ENCODE assay signal across 9 mouse cellular contexts in genomic region chr12:55446366-55446745, GRCm38 (mm10). TPM values are rescaled to one million over a fixed set of nuclear protein-coding genes. Genes with fewer than 3 reads are reported as not detected.
DNase-seq lines count a peak whose midpoint lies in the region; ATAC-seq and TF ChIP-seq lines count a peak whose summit lies in the region.
"Had no signal": no experiment of that assay in that cellular context is flagged by ENCODE, and none has a peak within 500 bp of the region (broad histone marks: within the 10 kb centered on the region; RNA-seq: fewer than 3 reads in every experiment).

No protein-coding gene starts in this region.

- no peak for ATAC-seq in embryonic facial prominence, embryonic 13.5 days (ENCODE audit: insufficient number of reproducible peaks, insufficient read depth, low FRiP score, low TSS enrichment, low read depth)
- ATAC-seq in hindbrain, embryonic 16.5 days, result no peak
- ATAC-seq in midbrain, embryonic 16.5 days, result peak; percentile 63; the same call in 1 of the 2 replicates
- no peak for ATAC-seq in inflammation-experienced regulatory T-cells, adult 6 months

- no peak for TF ChIP-seq CTCF in layer of hippocampus, adult 2 months (conservative IDR thresholded peaks at IDR 0.05)

- H3K4me1 ChIP-seq in embryonic facial prominence, embryonic 13.5 days, result peaks cover 43% of the 10 kb centered on the region
- peaks cover 18% of the 10 kb centered on the region for H3K4me1 ChIP-seq in hindbrain, embryonic 16.5 days (ENCODE audit: control insufficient read depth, insufficient read depth, low read depth, low read length)
- H3K4me1 ChIP-seq in midbrain, embryonic 16.5 days (ENCODE audit: control insufficient read depth, insufficient read depth, low read length), result peaks cover 6% of the 10 kb centered on the region; the same call in 1 of the 2 replicates

- H3K36me3 ChIP-seq in embryonic facial prominence, embryonic 13.5 days, result no peaks in the 10 kb centered on the region
- H3K36me3 ChIP-seq in hindbrain, embryonic 16.5 days (ENCODE audit: control insufficient read depth, insufficient read depth, low read length), result no peaks in the 10 kb centered on the region
- H3K36me3 ChIP-seq in midbrain, embryonic 16.5 days (ENCODE audit: control insufficient read depth, insufficient read depth, low read length), result no peaks in the 10 kb centered on the region

- no peaks in the 10 kb centered on the region for H3K9me3 ChIP-seq in embryonic facial prominence, embryonic 13.5 days
- H3K9me3 ChIP-seq in hindbrain, embryonic 16.5 days (ENCODE audit: control insufficient read depth, low read length), result no peaks in the 10 kb centered on the region
- H3K9me3 ChIP-seq in midbrain, embryonic 16.5 days (replicated peaks; ENCODE audit: control insufficient read depth, low read length, poor library complexity, severe bottlenecking), result no peaks in the 10 kb centered on the region

- intact Hi-C loops in gastrocnemius, postnatal 36 days (cut with DNase I), result loop anchor here (2.0 kb wide), 2 partner anchors 14 to 44 kb away; no protein-coding TSS in a partner anchor

- H3K27me3 ChIP-seq in embryonic facial prominence, embryonic 13.5 days, result no peaks in the 10 kb centered on the region
- no peaks in the 10 kb centered on the region for H3K27me3 ChIP-seq in hindbrain, embryonic 16.5 days (replicated peaks; ENCODE audit: control insufficient read depth, insufficient read depth, low read length)
- H3K27me3 ChIP-seq in midbrain, embryonic 16.5 days (ENCODE audit: control insufficient read depth, insufficient read depth, low read depth, low read length), result no peaks in the 10 kb centered on the region

- H3K4me3 ChIP-seq in layer of hippocampus, adult 2 months, result no peak overlapping the region; the same call in 1 of the 2 replicates
- no peak overlapping the region for H3K4me3 ChIP-seq in embryonic facial prominence, embryonic 13.5 days
- no peak overlapping the region for H3K4me3 ChIP-seq in hindbrain, embryonic 16.5 days (ENCODE audit: low read length)
- no peak overlapping the region for H3K4me3 ChIP-seq in midbrain, embryonic 16.5 days (ENCODE audit: low read depth, low read length)
- H3K4me3 ChIP-seq: erythroblast, embryonic 14.5 days had no signal

- 0 out of 2 replicates have a peak overlapping the region, but pooled peaks have one; percentile 55 for H3K9ac ChIP-seq in embryonic facial prominence, embryonic 13.5 days
- no peak overlapping the region for H3K9ac ChIP-seq in hindbrain, embryonic 16.5 days (ENCODE audit: low read depth, low read length)
- H3K9ac ChIP-seq in midbrain, embryonic 16.5 days (ENCODE audit: low read depth, low read length), result peak overlapping the region; percentile 7; the same call in 1 of the 2 replicates

- H3K27ac ChIP-seq in layer of hippocampus, adult 2 months, result peak overlapping the region; percentile 89
- H3K27ac ChIP-seq in embryonic facial prominence, embryonic 13.5 days, result peak overlapping the region; percentile 93
- peak overlapping the region; percentile 85 for H3K27ac ChIP-seq in hindbrain, embryonic 16.5 days (ENCODE audit: low read depth, low read length)
- peak overlapping the region; percentile 85 for H3K27ac ChIP-seq in midbrain, embryonic 16.5 days (ENCODE audit: low read length)

- DNase-seq in layer of hippocampus, adult 2 months (ENCODE audit: low spot score in 2 of 2), result no peak
- no peak for DNase-seq in layer of hippocampus, adult 11-12 months (ENCODE audit: low spot score)
- no peak for DNase-seq in gastrocnemius, postnatal 25 days
- no peak for DNase-seq in gastrocnemius, postnatal 36 days

- H3K4me2 ChIP-seq in embryonic facial prominence, embryonic 13.5 days, result peak overlapping the region; percentile 14; the same call in 1 of the 2 replicates
- H3K4me2 ChIP-seq in hindbrain, embryonic 16.5 days (ENCODE audit: low read length), result no peak overlapping the region
- H3K4me2 ChIP-seq in midbrain, embryonic 16.5 days (ENCODE audit: low read length), result no peak overlapping the region

- WGBS in embryonic facial prominence, embryonic 13.5 days, result 73% methylated on average over 4 of the region's 4 CpGs
- 76% methylated on average over 4 of the region's 4 CpGs for WGBS in hindbrain, embryonic 16.5 days
- 81% methylated on average over 4 of the region's 4 CpGs for WGBS in midbrain, embryonic 16.5 days

RNA-seq across cellular contexts. Expression of gene Nfkbia, which starts 46.1 kb away (rescaled TPM):
- 10 to 100 TPM; 28.1 to 42.5 TPM for total RNA-seq in layer of hippocampus, adult 2 months (2021)
- 117 and 126 TPM in 2 replicates for polyA plus RNA-seq in embryonic facial prominence, embryonic 13.5 days (2015; fragmentation: Nextera tagmentation; extraction: Ambion mirVana)
- polyA plus RNA-seq in hindbrain, embryonic 16.5 days (2015; fragmentation: Nextera tagmentation; extraction: Ambion mirVana), result 62.3 and 64.3 TPM in 2 replicates
- 55.2 and 64.3 TPM in 2 replicates for polyA plus RNA-seq in midbrain, embryonic 16.5 days (2015; fragmentation: Nextera tagmentation; extraction: Ambion mirVana)
- 10 to 100 TPM; 17.8 to 20.8 TPM for total RNA-seq in gastrocnemius, postnatal 25 days (2021)
- 100 to 1,000 TPM; 545 to 574 (median 562) TPM for polyA plus RNA-seq in inflammation-experienced regulatory T-cells, adult 6 months (2017; shearing (Covaris generic))
- total RNA-seq in gastrocnemius, postnatal 36 days (2021), result 10 to 100 TPM; 17.6 to 39.5 TPM
